Mouse (Mus musculus): ENCODE data around the gene Lrrc26. TPM values are rescaled to one million over a fixed set of nuclear protein-coding genes. Genes with fewer than 3 reads are reported as not detected.
A peak's percentile ranks its signal among the peaks of the same experiment; 100 is the strongest.

The Lrrc26 gene
- polyA plus RNA-seq, 1 experiment from 2014 or later = 2.5 TPM

- no peak for ATAC-seq
- 31% methylated on average over 2 of the region's 2 CpGs for WGBS
- 0 out of 2 replicates have a peak, but pooled peaks cover 3% of the 10 kb centered on the region for H3K4me1 ChIP-seq (ENCODE audit: control insufficient read depth, insufficient read depth, low read length)
- no peak overlapping the region for H3K9ac ChIP-seq (ENCODE audit: low read depth, low read length)
- no peak overlapping the region for H3K4me3 ChIP-seq (ENCODE audit: low read length)
- no peaks in the 10 kb centered on the region for H3K36me3 ChIP-seq (ENCODE audit: control insufficient read depth, insufficient read depth, low read length)
- peaks cover 33% of the 10 kb centered on the region for H3K27me3 ChIP-seq (replicated peaks; ENCODE audit: control insufficient read depth, insufficient read depth, low read length)
- H3K27ac ChIP-seq (ENCODE audit: low read length) = no peak overlapping the region
- H3K4me2 ChIP-seq (ENCODE audit: low read depth, low read length) = no peak overlapping the region
- no peaks in the 10 kb centered on the region for H3K9me3 ChIP-seq (ENCODE audit: control insufficient read depth, low read length)
Measured at GRCm38 (mm10) chr2:25320084-25320483, 30.4 kb downstream of the Lrrc26 start.

- Histone ChIP-seq H3K4me3 (ENCODE audit: low read length) (no peak overlapping the region), H3K4me1 (ENCODE audit: control insufficient read depth, insufficient read depth, low read length) (no peaks in the 10 kb centered on the region), H3K27me3 (replicated peaks; ENCODE audit: control insufficient read depth, insufficient read depth, low read length) (no peaks in the 10 kb centered on the region), H3K36me3 (ENCODE audit: control insufficient read depth, insufficient read depth, low read length) (no peaks in the 10 kb centered on the region), H3K9ac (ENCODE audit: low read depth, low read length) (no peak overlapping the region), H3K9me3 (ENCODE audit: control insufficient read depth, low read length) (no peaks in the 10 kb centered on the region), H3K4me2 (ENCODE audit: low read depth, low read length) (no peak overlapping the region), H3K27ac (ENCODE audit: low read length) (no peak overlapping the region)
- 74% methylated on average over 2 of the region's 2 CpGs for WGBS
- ATAC-seq = no peak
Measured at GRCm38 (mm10) chr2:25326036-25326435, 36.3 kb downstream of the Lrrc26 start.

GRCm38 (mm10) chr2:25328440-25328839, 38.7 kb downstream of the Lrrc26 start:
- Histone ChIP-seq H3K9me3 (ENCODE audit: control insufficient read depth, low read length) (no peaks in the 10 kb centered on the region), H3K27ac (ENCODE audit: low read length) (no peak overlapping the region), H3K27me3 (replicated peaks; ENCODE audit: control insufficient read depth, insufficient read depth, low read length) (no peaks in the 10 kb centered on the region), H3K9ac (ENCODE audit: low read depth, low read length) (no peak overlapping the region), H3K36me3 (ENCODE audit: control insufficient read depth, insufficient read depth, low read length) (no peaks in the 10 kb centered on the region), H3K4me1 (ENCODE audit: control insufficient read depth, insufficient read depth, low read length) (peaks cover 9% of the 10 kb centered on the region), H3K4me2 (ENCODE audit: low read depth, low read length) (no peak overlapping the region), H3K4me3 (ENCODE audit: low read length) (no peak overlapping the region)
- WGBS = 36% methylated on average over 7 of the region's 7 CpGs
- ATAC-seq = no peak

DNA sequence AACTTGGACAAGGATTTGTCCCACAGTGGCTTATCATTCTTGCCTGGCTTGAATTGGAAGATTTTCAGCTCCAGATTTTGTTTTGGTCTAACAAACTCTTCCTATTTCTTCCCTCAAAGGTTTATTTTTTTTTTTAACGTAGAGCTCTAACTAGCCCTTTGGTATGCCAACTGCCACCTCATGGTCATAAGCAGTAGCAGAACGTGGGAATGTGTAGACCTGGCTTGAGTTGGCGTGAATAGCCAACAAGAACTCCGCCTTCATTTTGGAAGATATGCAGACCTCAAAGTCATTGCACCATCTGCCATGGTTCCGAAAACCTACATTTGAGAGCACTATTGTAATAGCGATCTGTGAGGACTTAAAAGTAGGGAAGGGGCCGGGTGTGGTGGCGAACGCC, 41.8 kb downstream of the Lrrc26 start:
- peak overlapping the region; percentile 96 for H3K9ac ChIP-seq (ENCODE audit: low read depth, low read length)
- H3K4me2 ChIP-seq (ENCODE audit: low read depth, low read length) = peak overlapping the region; percentile 71
- no peak for ATAC-seq
- no peaks in the 10 kb centered on the region for H3K27me3 ChIP-seq (replicated peaks; ENCODE audit: control insufficient read depth, insufficient read depth, low read length)
- peak overlapping the region; percentile 97 for H3K4me3 ChIP-seq (ENCODE audit: low read length)
- WGBS = 59% methylated on average over 9 of the region's 9 CpGs
- H3K36me3 ChIP-seq (ENCODE audit: control insufficient read depth, insufficient read depth, low read length) = 0 out of 2 replicates have a peak, but pooled peaks cover 2% of the 10 kb centered on the region
- H3K27ac ChIP-seq (ENCODE audit: low read length) = no peak overlapping the region
- peaks cover 13% of the 10 kb centered on the region for H3K4me1 ChIP-seq (ENCODE audit: control insufficient read depth, insufficient read depth, low read length)
- H3K9me3 ChIP-seq (ENCODE audit: control insufficient read depth, low read length) = no peaks in the 10 kb centered on the region

DNA sequence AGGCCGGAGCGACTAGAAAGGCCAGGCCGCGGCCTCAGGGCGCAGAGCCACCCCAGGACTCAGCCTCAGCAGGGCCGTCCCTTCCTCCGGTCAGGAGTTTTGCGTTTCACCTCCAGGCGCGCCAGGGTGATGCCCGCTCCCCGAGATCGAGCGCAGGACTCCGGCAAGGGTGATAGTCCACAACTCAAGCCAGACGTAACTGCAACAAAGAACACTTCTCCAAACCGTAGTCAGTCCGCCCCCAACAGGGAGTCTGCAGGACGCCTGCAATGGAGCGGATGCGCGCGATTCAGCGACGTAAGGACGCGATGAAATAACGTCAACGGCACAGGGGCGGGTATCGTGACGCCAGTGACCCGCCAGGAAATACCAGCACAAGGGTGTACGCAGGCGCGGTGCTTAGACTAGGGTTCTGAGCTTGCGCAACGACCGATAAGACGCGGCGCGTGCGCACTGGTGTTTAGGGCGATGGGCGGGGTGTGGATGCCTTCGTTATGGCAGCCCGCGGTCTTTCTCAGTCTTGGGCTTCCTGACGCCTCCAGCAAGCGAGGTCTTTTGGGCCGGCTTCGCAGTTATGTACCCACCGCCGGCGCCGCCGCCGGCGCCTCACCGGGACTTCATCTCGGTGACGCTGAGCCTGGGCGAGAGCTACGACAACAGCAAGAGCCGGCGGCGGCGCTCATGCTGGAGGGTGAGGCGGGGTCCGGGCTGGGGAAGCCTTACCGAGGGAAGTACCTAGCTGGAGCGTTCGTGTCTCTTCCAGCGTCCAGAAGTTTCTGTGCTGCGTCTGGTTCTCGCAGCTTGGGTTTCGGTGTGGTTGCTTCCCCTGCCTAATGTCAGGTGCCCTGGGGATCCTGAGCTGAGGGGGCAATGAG, 42.8 kb downstream of the Lrrc26 start, which contains the start of gene Man1b1:
Gene Man1b1, plus strand, starts transcription at position 53 of the 875 bp plus-strand sequence.
- H3K9me3 ChIP-seq (ENCODE audit: control insufficient read depth, low read length) = no peaks in the 10 kb centered on the region
- H3K27ac ChIP-seq (ENCODE audit: low read length) = peak within 1 kb of the TSS; percentile 88

GRCm38 (mm10) chr2:25333569-25333968, 43.9 kb downstream of the Lrrc26 start:
- Histone ChIP-seq H3K4me1 (ENCODE audit: control insufficient read depth, insufficient read depth, low read length) (peaks cover 13% of the 10 kb centered on the region), H3K4me3 (ENCODE audit: low read length) (peak overlapping the region; percentile 97), H3K9me3 (ENCODE audit: control insufficient read depth, low read length) (no peaks in the 10 kb centered on the region), H3K4me2 (ENCODE audit: low read depth, low read length) (peak overlapping the region; percentile 85), H3K9ac (ENCODE audit: low read depth, low read length) (peak overlapping the region; percentile 96; the same call in 1 of the 2 replicates), H3K27me3 (replicated peaks; ENCODE audit: control insufficient read depth, insufficient read depth, low read length) (no peaks in the 10 kb centered on the region), H3K27ac (ENCODE audit: low read length) (no peak overlapping the region), H3K36me3 (ENCODE audit: control insufficient read depth, insufficient read depth, low read length) (peaks cover 8% of the 10 kb centered on the region; the same call in 1 of the 2 replicates)
- no peak for ATAC-seq
- WGBS = 70% methylated on average over 2 of the region's 2 CpGs

More for the DNA sequence above, 42.8 kb downstream of the Lrrc26 start, which contains the start of gene Man1b1:
- Histone ChIP-seq H3K4me1 (ENCODE audit: control insufficient read depth, insufficient read depth, low read length) (peaks cover 13% of the 10 kb centered on the region), H3K27me3 (replicated peaks; ENCODE audit: control insufficient read depth, insufficient read depth, low read length) (no peaks in the 10 kb centered on the region), H3K4me3 (ENCODE audit: low read length) (peak within 1 kb of the TSS; percentile 97), H3K36me3 (ENCODE audit: control insufficient read depth, insufficient read depth, low read length) (0 out of 2 replicates have a peak, but pooled peaks cover 4% of the 10 kb centered on the region), H3K4me2 (ENCODE audit: low read depth, low read length) (peak within 1 kb of the TSS; percentile 85), H3K9ac (ENCODE audit: low read depth, low read length) (peak within 1 kb of the TSS; percentile 96)
- WGBS = under 1% methylated on average over 78 of the region's 78 CpGs
- ATAC-seq = peak; percentile 99

DNA sequence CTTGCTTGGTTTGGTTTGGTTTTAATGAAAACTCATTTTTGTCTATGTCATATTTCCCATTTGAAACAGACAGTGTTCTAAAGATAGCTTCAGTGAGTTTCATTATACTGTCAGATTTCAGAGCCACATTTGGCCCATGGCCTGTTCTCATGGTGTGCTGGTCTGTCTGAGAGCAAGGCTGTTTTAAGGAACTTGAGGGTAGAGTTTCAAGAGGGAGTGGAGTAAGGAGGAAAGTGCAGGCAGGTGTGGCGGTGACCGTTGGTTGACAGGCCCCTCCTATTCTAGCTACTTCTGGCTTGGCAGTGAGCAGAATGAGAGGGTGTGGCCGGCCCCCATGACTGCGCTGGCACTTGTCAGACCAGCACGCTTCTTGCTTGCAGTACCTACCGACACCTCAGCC, 48.6 kb downstream of the Lrrc26 start:
- 95% methylated on average over 6 of the region's 6 CpGs for WGBS
- H3K36me3 ChIP-seq (ENCODE audit: control insufficient read depth, insufficient read depth, low read length) = peaks cover 11% of the 10 kb centered on the region; the same call in 1 of the 2 replicates

More for the DNA sequence above, 48.6 kb downstream of the Lrrc26 start:
- no peak overlapping the region for H3K9ac ChIP-seq (ENCODE audit: low read depth, low read length)
- no peak overlapping the region for H3K4me3 ChIP-seq (ENCODE audit: low read length)
- no peak overlapping the region for H3K27ac ChIP-seq (ENCODE audit: low read length)
- ATAC-seq = no peak
- H3K4me1 ChIP-seq (ENCODE audit: control insufficient read depth, insufficient read depth, low read length) = peaks cover 6% of the 10 kb centered on the region
- no peaks in the 10 kb centered on the region for H3K27me3 ChIP-seq (replicated peaks; ENCODE audit: control insufficient read depth, insufficient read depth, low read length)
- no peaks in the 10 kb centered on the region for H3K9me3 ChIP-seq (ENCODE audit: control insufficient read depth, low read length)
- no peak overlapping the region for H3K4me2 ChIP-seq (ENCODE audit: low read depth, low read length)

Other genes starting within 250 kb of the Lrrc26 start
- 39.1 and 45.5 TPM in 2 replicates for gene Nsmf, start 235.6 kb upstream of the Lrrc26 start, polyA plus RNA-seq (2015; fragmentation: Nextera tagmentation; extraction: Ambion mirVana)
- gene Entpd8, start 209.6 kb upstream of the Lrrc26 start, polyA plus RNA-seq (2015; fragmentation: Nextera tagmentation; extraction: Ambion mirVana) = 14.3 and 16.7 TPM in 2 replicates
- gene Noxa1, start 194.8 kb upstream of the Lrrc26 start, polyA plus RNA-seq (2015; fragmentation: Nextera tagmentation; extraction: Ambion mirVana) = 6.5 and 7.9 TPM in 2 replicates
- gene Nrarp, start 109.2 kb upstream of the Lrrc26 start, polyA plus RNA-seq (2015; fragmentation: Nextera tagmentation; extraction: Ambion mirVana) = 11.0 and 14.4 TPM in 2 replicates
- 23.0 and 23.4 TPM in 2 replicates for gene Tor4a, start 93.0 kb upstream of the Lrrc26 start, polyA plus RNA-seq (2015; fragmentation: Nextera tagmentation; extraction: Ambion mirVana)
- gene Nelfb, start 78.4 kb upstream of the Lrrc26 start, polyA plus RNA-seq (2015; fragmentation: Nextera tagmentation; extraction: Ambion mirVana) = 99.9 and 102 TPM in 2 replicates
- gene Stpg3, start 75.3 kb upstream of the Lrrc26 start, polyA plus RNA-seq (2015; fragmentation: Nextera tagmentation; extraction: Ambion mirVana) = not detected in 2 replicates
- gene Fam166a, start 71.2 kb upstream of the Lrrc26 start, polyA plus RNA-seq (2015; fragmentation: Nextera tagmentation; extraction: Ambion mirVana) = 0.12 and 0.62 TPM in 2 replicates
- 635 and 699 TPM in 2 replicates for gene Tubb4b, start 65.2 kb upstream of the Lrrc26 start, polyA plus RNA-seq (2015; fragmentation: Nextera tagmentation; extraction: Ambion mirVana)
- 11.3 and 17.7 TPM in 2 replicates for gene Slc34a3, start 55.6 kb upstream of the Lrrc26 start, polyA plus RNA-seq (2015; fragmentation: Nextera tagmentation; extraction: Ambion mirVana)
- 0.37 and 0.54 TPM in 2 replicates for gene Rnf224, start 53.1 kb upstream of the Lrrc26 start, polyA plus RNA-seq (2015; fragmentation: Nextera tagmentation; extraction: Ambion mirVana)
- 25.6 and 36.4 TPM in 2 replicates for gene Rnf208, start 47.7 kb upstream of the Lrrc26 start, polyA plus RNA-seq (2015; fragmentation: Nextera tagmentation; extraction: Ambion mirVana)
- gene Cysrt1, start 47.5 kb upstream of the Lrrc26 start, polyA plus RNA-seq (2015; fragmentation: Nextera tagmentation; extraction: Ambion mirVana) = 3.3 and 6.4 TPM in 2 replicates
- 7.3 and 9.3 TPM in 2 replicates for gene AL732309.1, start 43.1 kb upstream of the Lrrc26 start, polyA plus RNA-seq (2015; fragmentation: Nextera tagmentation; extraction: Ambion mirVana)
- 22.3 and 23.1 TPM in 2 replicates for gene Tmem203, start 34.5 kb upstream of the Lrrc26 start, polyA plus RNA-seq (2015; fragmentation: Nextera tagmentation; extraction: Ambion mirVana)
- gene Tprn, start 27.3 kb upstream of the Lrrc26 start, polyA plus RNA-seq (2015; fragmentation: Nextera tagmentation; extraction: Ambion mirVana) = 31.7 and 38.6 TPM in 2 replicates
- gene Ssna1, start 17.5 kb upstream of the Lrrc26 start, polyA plus RNA-seq (2015; fragmentation: Nextera tagmentation; extraction: Ambion mirVana) = 176 and 200 TPM in 2 replicates
- gene Anapc2, start 17.4 kb upstream of the Lrrc26 start, polyA plus RNA-seq (2015; fragmentation: Nextera tagmentation; extraction: Ambion mirVana) = 91.4 and 97.3 TPM in 2 replicates
- gene Tmem210, start 1.8 kb upstream of the Lrrc26 start, polyA plus RNA-seq (2015; fragmentation: Nextera tagmentation; extraction: Ambion mirVana) = not detected in 2 replicates
- gene Grin1, start 29.3 kb downstream of the Lrrc26 start, polyA plus RNA-seq (2015; fragmentation: Nextera tagmentation; extraction: Ambion mirVana) = 1.7 and 2.1 TPM in 2 replicates
- 36.7 and 43.2 TPM in 2 replicates for gene Man1b1, start 42.4 kb downstream of the Lrrc26 start, polyA plus RNA-seq (2015; fragmentation: Nextera tagmentation; extraction: Ambion mirVana)
- gene Dpp7, start 66.4 kb downstream of the Lrrc26 start, polyA plus RNA-seq (2015; fragmentation: Nextera tagmentation; extraction: Ambion mirVana) = 74.4 and 104 TPM in 2 replicates
- gene Uap1l1, start 75.8 kb downstream of the Lrrc26 start, polyA plus RNA-seq (2015; fragmentation: Nextera tagmentation; extraction: Ambion mirVana) = 196 and 259 TPM in 2 replicates
- gene Sapcd2, start 82.4 kb downstream of the Lrrc26 start, polyA plus RNA-seq (2015; fragmentation: Nextera tagmentation; extraction: Ambion mirVana) = 56.7 and 66.4 TPM in 2 replicates
- gene Entpd2, start 106.0 kb downstream of the Lrrc26 start, polyA plus RNA-seq (2015; fragmentation: Nextera tagmentation; extraction: Ambion mirVana) = 23.7 and 27.4 TPM in 2 replicates
- 48.9 and 51.1 TPM in 2 replicates for gene Npdc1, start 109.4 kb downstream of the Lrrc26 start, polyA plus RNA-seq (2015; fragmentation: Nextera tagmentation; extraction: Ambion mirVana)
- gene Fut7, start 133.4 kb downstream of the Lrrc26 start, polyA plus RNA-seq (2015; fragmentation: Nextera tagmentation; extraction: Ambion mirVana) = 0.13 and 0.33 TPM in 2 replicates
- gene Abca2, start 138.8 kb downstream of the Lrrc26 start, polyA plus RNA-seq (2015; fragmentation: Nextera tagmentation; extraction: Ambion mirVana) = 2.1 and 2.8 TPM in 2 replicates
- 2.6 and 2.7 TPM in 2 replicates for gene Clic3, start 166.9 kb downstream of the Lrrc26 start, polyA plus RNA-seq (2015; fragmentation: Nextera tagmentation; extraction: Ambion mirVana)
- gene Paxx, start 171.2 kb downstream of the Lrrc26 start, polyA plus RNA-seq (2015; fragmentation: Nextera tagmentation; extraction: Ambion mirVana) = 31.5 and 37.4 TPM in 2 replicates
- gene Ptgds, start 180.1 kb downstream of the Lrrc26 start, polyA plus RNA-seq (2015; fragmentation: Nextera tagmentation; extraction: Ambion mirVana) = 4.0 and 4.5 TPM in 2 replicates
- 0.32 TPM in 1 of 2 replicates, not detected in the other for gene Lcn12, start 204.0 kb downstream of the Lrrc26 start, polyA plus RNA-seq (2015; fragmentation: Nextera tagmentation; extraction: Ambion mirVana)
- gene Fbxw5, start 210.8 kb downstream of the Lrrc26 start, polyA plus RNA-seq (2015; fragmentation: Nextera tagmentation; extraction: Ambion mirVana) = 70.2 and 71.9 TPM in 2 replicates
- gene C8g, start 211.8 kb downstream of the Lrrc26 start, polyA plus RNA-seq (2015; fragmentation: Nextera tagmentation; extraction: Ambion mirVana) = 6.8 and 8.5 TPM in 2 replicates

Data from intestine, embryonic 16.5 days (tissue).